Mouse (Mus musculus) intestine, postnatal 0 days (tissue): ENCODE results near the gene Ube2j1. TPM values are rescaled to one million over a fixed set of nuclear protein-coding genes. Genes with fewer than 3 reads are reported as not detected.

ENCODE experiments used
- ATAC-seq: fragments of 200-750 bp; cut with Nextera tagmentation; 2 replicates; pipeline ENCODE4 v1.8.0; 2017; ENCODE audit warnings: mild to moderate bottlenecking, moderate TSS enrichment, moderate library complexity
- H3K27ac ChIP-seq: fragments of 300-500 bp; sonication (generic); 2 replicates; pipeline ENCODE4 v1.5.1; 2014; ENCODE audit warnings: mild to moderate bottlenecking, low read depth, low read length, moderate library complexity
- H3K27me3 ChIP-seq: fragments of 300-500 bp; sonication (generic); replicated peaks from 2 replicates; pipeline ENCODE4 v1.6.1; 2014; ENCODE audit warnings: low read length, mixed read lengths; ENCODE audit not compliant: control insufficient read depth, insufficient read depth
- H3K36me3 ChIP-seq: fragments of 300-500 bp; sonication (generic); 2 replicates; pipeline ENCODE4 v1.6.1; 2014; ENCODE audit warnings: mild to moderate bottlenecking, moderate library complexity; ENCODE audit not compliant: control insufficient read depth, insufficient read depth
- H3K4me1 ChIP-seq: fragments of 300-500 bp; sonication (generic); replicated peaks from 2 replicates; pipeline ENCODE4 v1.6.1; 2014; ENCODE audit warnings: antibody characterized with exemption, low read length, mixed read lengths; ENCODE audit not compliant: control insufficient read depth, insufficient read depth
- H3K4me2 ChIP-seq: fragments of 300-500 bp; sonication (generic); replicated peaks from 2 replicates; pipeline ENCODE4 v1.6.1; 2014; ENCODE audit warnings: low read depth, mild to moderate bottlenecking, moderate library complexity
- H3K4me3 ChIP-seq: fragments of 300-500 bp; sonication (generic); 2 replicates; pipeline ENCODE4 v1.5.1; 2014; ENCODE audit warnings: low read depth, low read length
- H3K9ac ChIP-seq: fragments of 300-500 bp; sonication (generic); 2 replicates; pipeline ENCODE4 v1.6.1; 2014; ENCODE audit warnings: mild to moderate bottlenecking, low read depth, low read length
- H3K9me3 ChIP-seq: fragments of 300-500 bp; sonication (generic); 2 replicates; pipeline ENCODE4 v1.6.1; 2016; ENCODE audit warnings: mixed run types; ENCODE audit not compliant: control insufficient read depth
- CTCF ChIP-seq: sonication (generic); IDR thresholded peaks from 2 replicates; pipeline ENCODE4 v1.5.1; 2016; ENCODE audit warnings: low read depth, mild to moderate bottlenecking, control low read depth, antibody characterized with exemption, moderate library complexity
- WGBS: fragments of 180-500 bp; shearing (Covaris S2); extraction: QIAGEN DNeasy Blood & Tissue Kit; methylation state at CpG from one replicate; pipeline ENCODE4 v1.1.7; 2014; 5-methylcytosine and 5-hydroxymethylcytosine counted together
- polyA plus RNA-seq: library from polyadenylated mRNA; unstranded; fragments of >200 nt; fragmentation: Nextera tagmentation; extraction: Ambion mirVana; gene quantifications from 2 replicates; pipeline ENCODE4 v1.2.1, GENCODE M21; 2015

Gene Ube2j1
- polyA plus RNA-seq, 1 experiment from 2014 or later = 36.8 TPM

- no peak for ATAC-seq
- H3K9me3 ChIP-seq = no peaks in the 10 kb centered on the region
- H3K4me2 ChIP-seq = no peak overlapping the region
- no peaks in the 10 kb centered on the region for H3K27me3 ChIP-seq
- no peak overlapping the region for H3K9ac ChIP-seq
- no peak overlapping the region for H3K27ac ChIP-seq
- 88% methylated on average over 5 of the region's 5 CpGs for WGBS
- H3K36me3 ChIP-seq = peaks cover 36% of the 10 kb centered on the region
- no peaks in the 10 kb centered on the region for H3K4me1 ChIP-seq
- TF ChIP-seq CTCF = no peak
- H3K4me3 ChIP-seq = no peak overlapping the region
These were observed 21.4 kb downstream of the Ube2j1 start for GRCm38 (mm10) chr4:33052650-33053049.

GRCm38 (mm10) chr4:33054426-33054825, 23.2 kb downstream of the Ube2j1 start:
- no peak for ATAC-seq
- H3K9me3 ChIP-seq = no peaks in the 10 kb centered on the region
- H3K4me2 ChIP-seq = no peak overlapping the region
- H3K27ac ChIP-seq = no peak overlapping the region
- no peak overlapping the region for H3K4me3 ChIP-seq
- H3K36me3 ChIP-seq = peaks cover 25% of the 10 kb centered on the region
- H3K27me3 ChIP-seq = no peaks in the 10 kb centered on the region
- no peak overlapping the region for H3K9ac ChIP-seq
- H3K4me1 ChIP-seq = no peaks in the 10 kb centered on the region
- no peak for TF ChIP-seq CTCF

- no peak overlapping the region for H3K27ac ChIP-seq
- H3K4me2 ChIP-seq = no peak overlapping the region
- ATAC-seq = no peak
- H3K4me1 ChIP-seq = no peaks in the 10 kb centered on the region
- H3K36me3 ChIP-seq = peaks cover 15% of the 10 kb centered on the region
- no peaks in the 10 kb centered on the region for H3K27me3 ChIP-seq
- 70% methylated on average over 1 of the region's 1 CpGs for WGBS
- H3K9me3 ChIP-seq = no peaks in the 10 kb centered on the region
- no peak overlapping the region for H3K4me3 ChIP-seq
- no peak for TF ChIP-seq CTCF
- no peak overlapping the region for H3K9ac ChIP-seq
These were observed 25.1 kb downstream of the Ube2j1 start for GRCm38 (mm10) chr4:33056317-33056716.

DNA sequence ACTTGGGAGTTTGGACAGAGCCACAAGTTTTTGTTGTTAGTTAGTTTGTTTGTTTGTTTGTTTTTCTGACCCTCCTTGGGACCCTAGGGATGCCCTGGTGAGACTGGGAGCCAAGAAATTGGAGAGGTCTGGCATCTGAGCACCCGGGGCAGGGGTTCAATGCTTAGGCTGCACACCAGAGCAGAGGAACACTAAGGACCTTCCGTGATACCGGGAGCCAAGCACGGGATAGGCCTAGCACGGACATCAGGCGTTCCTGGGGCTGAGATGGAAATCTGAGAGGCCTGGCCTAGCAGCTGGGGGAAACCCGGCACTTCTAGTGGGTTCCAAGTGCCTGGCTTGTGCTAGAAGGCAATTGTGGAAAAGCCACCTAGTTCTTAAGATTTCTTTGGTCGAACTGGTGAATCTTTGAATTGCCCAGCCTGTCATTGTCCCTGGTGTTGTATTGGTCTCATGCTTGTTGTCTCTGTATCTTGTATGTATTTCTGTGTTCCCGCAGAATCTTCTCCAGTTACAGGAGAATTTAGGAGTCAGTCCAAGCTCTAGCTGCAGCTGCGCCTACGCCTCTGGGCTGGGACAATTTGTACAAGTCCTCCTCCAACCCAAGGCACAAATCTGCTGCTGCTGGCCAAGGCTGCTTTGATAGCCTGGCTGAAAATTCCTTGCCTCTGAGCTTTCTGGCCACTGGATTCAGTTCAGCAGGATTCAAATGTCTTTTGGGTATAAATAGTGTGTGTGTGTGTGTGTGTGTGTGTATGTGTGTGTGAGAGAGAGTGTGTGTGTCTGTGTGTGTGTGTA, 26.9 kb downstream of the Ube2j1 start:
- H3K27ac ChIP-seq = peak overlapping the region; percentile 35; the same call in 1 of the 2 replicates
- H3K36me3 ChIP-seq = no peaks in the 10 kb centered on the region
- WGBS = 71% methylated on average over 11 of the region's 11 CpGs
- H3K9me3 ChIP-seq = no peaks in the 10 kb centered on the region
- no peak overlapping the region for H3K4me3 ChIP-seq
- no peak for TF ChIP-seq CTCF
- no peak for ATAC-seq
- no peaks in the 10 kb centered on the region for H3K4me1 ChIP-seq
- no peak overlapping the region for H3K4me2 ChIP-seq
- H3K27me3 ChIP-seq = no peaks in the 10 kb centered on the region
- H3K9ac ChIP-seq = no peak overlapping the region

- 15% methylated on average over 7 of the region's 7 CpGs for WGBS
- no peaks in the 10 kb centered on the region for H3K4me1 ChIP-seq
- no peak for ATAC-seq
- H3K4me3 ChIP-seq = no peak overlapping the region
- no peaks in the 10 kb centered on the region for H3K27me3 ChIP-seq
- no peak overlapping the region for H3K4me2 ChIP-seq
- H3K27ac ChIP-seq = no peak overlapping the region
- H3K9ac ChIP-seq = no peak overlapping the region
- no peaks in the 10 kb centered on the region for H3K36me3 ChIP-seq
- TF ChIP-seq CTCF = no peak
- no peaks in the 10 kb centered on the region for H3K9me3 ChIP-seq
These were observed 29.9 kb downstream of the Ube2j1 start for GRCm38 (mm10) chr4:33061158-33061557.

DNA sequence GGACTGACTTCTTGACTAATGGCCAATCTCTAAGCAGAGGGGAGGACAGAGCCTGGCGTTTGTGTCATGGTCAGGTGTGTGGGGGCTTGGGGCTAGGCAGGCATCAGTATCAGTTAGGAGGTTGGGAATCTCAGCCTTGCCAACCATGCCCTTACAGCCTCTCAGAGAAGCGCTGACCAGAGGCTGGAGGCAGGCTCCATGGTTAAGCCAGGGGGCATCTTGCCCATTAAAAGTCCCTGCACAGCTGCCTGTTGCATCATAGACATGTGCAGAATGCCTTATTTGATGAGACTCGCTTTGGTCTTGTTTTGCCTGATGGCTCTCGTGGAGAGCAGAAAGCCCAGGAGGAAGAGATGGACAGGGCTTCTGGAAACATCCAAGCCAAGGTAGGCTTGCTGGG, 31.8 kb downstream of the Ube2j1 start, which contains the start of gene Gabrr2:
Gene Gabrr2 (plus strand): TSS at position 19 of the 400 bp plus-strand sequence.
- Histone ChIP-seq H3K9ac (no peak within 1 kb of the TSS), H3K27me3 (no peaks in the 10 kb centered on the region), H3K9me3 (no peaks in the 10 kb centered on the region), H3K4me3 (no peak within 1 kb of the TSS), H3K4me1 (no peaks in the 10 kb centered on the region), H3K36me3 (no peaks in the 10 kb centered on the region), H3K27ac (no peak within 1 kb of the TSS), H3K4me2 (no peak within 1 kb of the TSS)
- WGBS = 88% methylated on average over 4 of the region's 4 CpGs
- TF ChIP-seq CTCF = no peak
- ATAC-seq = no peak
